Mouse (Mus musculus): Measurements from ENCODE around the gene Rxfp2. TPM values are rescaled to one million over a fixed set of nuclear protein-coding genes. Genes with fewer than 3 reads are reported as not detected.
A peak's percentile ranks its signal among the peaks of the same experiment; 100 is the strongest.

The Rxfp2 gene
- polyA plus RNA-seq, 1 experiment = not detected

GRCm38 (mm10) chr5:150118455-150119241 is 100.2 kb downstream of the Rxfp2 start, which contains the start of gene Fry:
TSS of gene Fry (plus strand) at chr5:150118645.
- Histone ChIP-seq H3K4me1 (ENCODE audit: control insufficient read depth, insufficient read depth, low read length) (no peaks in the 10 kb centered on the region), H3K27ac (ENCODE audit: insufficient read depth, low read length) (no peak within 1 kb of the TSS), H3K4me3 (ENCODE audit: insufficient read depth, low read length) (peak within 1 kb of the TSS; percentile 44)
- no peak for TF ChIP-seq POLR2A (IDR thresholded peaks at IDR 0.05; ENCODE audit: low read depth, low read length)
- no peak for TF ChIP-seq CTCF (IDR thresholded peaks at IDR 0.05; ENCODE audit: borderline replicate concordance, insufficient read depth, low read length)

- no peaks in the 10 kb centered on the region for H3K4me1 ChIP-seq (ENCODE audit: control insufficient read depth, insufficient read depth, low read length)
- H3K27ac ChIP-seq (ENCODE audit: insufficient read depth, low read length) = no peak overlapping the region
- H3K4me3 ChIP-seq (ENCODE audit: insufficient read depth, low read length) = no peak overlapping the region
- no peak for TF ChIP-seq POLR2A (IDR thresholded peaks at IDR 0.05; ENCODE audit: low read depth, low read length)
- no peak for TF ChIP-seq CTCF (IDR thresholded peaks at IDR 0.05; ENCODE audit: borderline replicate concordance, insufficient read depth, low read length)
These were observed 102.2 kb downstream of the Rxfp2 start for GRCm38 (mm10) chr5:150120676-150121075.

- TF ChIP-seq CTCF (IDR thresholded peaks at IDR 0.05; ENCODE audit: borderline replicate concordance, insufficient read depth, low read length) (no peak), POLR2A (IDR thresholded peaks at IDR 0.05; ENCODE audit: low read depth, low read length) (no peak)
These were observed 103.6 kb downstream of the Rxfp2 start for GRCm38 (mm10) chr5:150122095-150122494.

GRCm38 (mm10) chr5:150122571-150122970 is 104.1 kb downstream of the Rxfp2 start:
- no peak overlapping the region for H3K27ac ChIP-seq (ENCODE audit: insufficient read depth, low read length)
- no peaks in the 10 kb centered on the region for H3K4me1 ChIP-seq (ENCODE audit: control insufficient read depth, insufficient read depth, low read length)
- no peak for TF ChIP-seq POLR2A (IDR thresholded peaks at IDR 0.05; ENCODE audit: low read depth, low read length)
- no peak for TF ChIP-seq CTCF (IDR thresholded peaks at IDR 0.05; ENCODE audit: borderline replicate concordance, insufficient read depth, low read length)
- H3K4me3 ChIP-seq (ENCODE audit: insufficient read depth, low read length) = no peak overlapping the region

More at GRCm38 (mm10) chr5:150122095-150122494, 103.6 kb downstream of the Rxfp2 start:
- H3K27ac ChIP-seq (ENCODE audit: insufficient read depth, low read length) = no peak overlapping the region
- H3K4me1 ChIP-seq (ENCODE audit: control insufficient read depth, insufficient read depth, low read length) = no peaks in the 10 kb centered on the region
- H3K4me3 ChIP-seq (ENCODE audit: insufficient read depth, low read length) = no peak overlapping the region

- Histone ChIP-seq H3K4me1 (ENCODE audit: control insufficient read depth, insufficient read depth, low read length) (no peaks in the 10 kb centered on the region; the same call in 1 of the 2 replicates), H3K4me3 (ENCODE audit: insufficient read depth, low read length) (no peak overlapping the region), H3K27ac (ENCODE audit: insufficient read depth, low read length) (no peak overlapping the region)
- no peak for TF ChIP-seq POLR2A (IDR thresholded peaks at IDR 0.05; ENCODE audit: low read depth, low read length)
- TF ChIP-seq CTCF (IDR thresholded peaks at IDR 0.05; ENCODE audit: borderline replicate concordance, insufficient read depth, low read length) = no peak
These were observed 107.4 kb downstream of the Rxfp2 start for GRCm38 (mm10) chr5:150125920-150126319.

GRCm38 (mm10) chr5:150128432-150128831 is 110.0 kb downstream of the Rxfp2 start:
- no peaks in the 10 kb centered on the region; the same call in 1 of the 2 replicates for H3K4me1 ChIP-seq (ENCODE audit: control insufficient read depth, insufficient read depth, low read length)
- H3K4me3 ChIP-seq (ENCODE audit: insufficient read depth, low read length) = no peak overlapping the region
- H3K27ac ChIP-seq (ENCODE audit: insufficient read depth, low read length) = no peak overlapping the region
- no peak for TF ChIP-seq POLR2A (IDR thresholded peaks at IDR 0.05; ENCODE audit: low read depth, low read length)
- TF ChIP-seq CTCF (IDR thresholded peaks at IDR 0.05; ENCODE audit: borderline replicate concordance, insufficient read depth, low read length) = no peak

GRCm38 (mm10) chr5:150130144-150130543 is 111.7 kb downstream of the Rxfp2 start:
- no peaks in the 10 kb centered on the region; the same call in 1 of the 2 replicates for H3K4me1 ChIP-seq (ENCODE audit: control insufficient read depth, insufficient read depth, low read length)
- no peak for TF ChIP-seq POLR2A (IDR thresholded peaks at IDR 0.05; ENCODE audit: low read depth, low read length)
- no peak for TF ChIP-seq CTCF (IDR thresholded peaks at IDR 0.05; ENCODE audit: borderline replicate concordance, insufficient read depth, low read length)
- H3K4me3 ChIP-seq (ENCODE audit: insufficient read depth, low read length) = no peak overlapping the region
- H3K27ac ChIP-seq (ENCODE audit: insufficient read depth, low read length) = no peak overlapping the region

GRCm38 (mm10) chr5:150131166-150131565 is 112.7 kb downstream of the Rxfp2 start:
- Histone ChIP-seq H3K4me1 (ENCODE audit: control insufficient read depth, insufficient read depth, low read length) (no peaks in the 10 kb centered on the region; the same call in 1 of the 2 replicates), H3K4me3 (ENCODE audit: insufficient read depth, low read length) (no peak overlapping the region)
- TF ChIP-seq POLR2A (IDR thresholded peaks at IDR 0.05; ENCODE audit: low read depth, low read length) (no peak), CTCF (IDR thresholded peaks at IDR 0.05; ENCODE audit: borderline replicate concordance, insufficient read depth, low read length) (no peak)

More at GRCm38 (mm10) chr5:150131166-150131565, 112.7 kb downstream of the Rxfp2 start:
- H3K27ac ChIP-seq (ENCODE audit: insufficient read depth, low read length) = no peak overlapping the region

Other genes with a start within 250 kb of the Rxfp2 start
- gene Fry, start 100.0 kb downstream of the Rxfp2 start, polyA plus RNA-seq (2011; ENCODE audit: insufficient read length, low read depth, missing spikeins) = 1.3 and 2.9 TPM in 2 replicates